Mouse (Mus musculus) small intestine, adult 2 months (tissue): Measurements from ENCODE around the gene Fgfr1op2. TPM values are rescaled to one million over a fixed set of nuclear protein-coding genes. Genes with fewer than 3 reads are reported as not detected.

Experiments used
- H3K27ac ChIP-seq: fragments of 200-500 bp; 2 replicates; pipeline ENCODE4 v1.5.1; 2012; ENCODE audit warnings: low read depth, low read length, control low read depth, inconsistent platforms; ENCODE audit not compliant: insufficient read depth
- H3K27me3 ChIP-seq: fragments of 200-500 bp; 2 replicates; pipeline ENCODE4 v1.6.1; 2012; ENCODE audit warnings: mild to moderate bottlenecking, moderate library complexity, low read length, inconsistent platforms; ENCODE audit not compliant: control insufficient read depth, insufficient read depth
- H3K36me3 ChIP-seq: fragments of 200-500 bp; 2 replicates; pipeline ENCODE4 v1.6.1; 2012; ENCODE audit warnings: mild to moderate bottlenecking, low read length, control low read depth, inconsistent platforms; ENCODE audit not compliant: control insufficient read depth, insufficient read depth
- H3K4me1 ChIP-seq: fragments of 200-500 bp; 2 replicates; pipeline ENCODE4 v1.6.1; 2012; ENCODE audit warnings: low read length, inconsistent platforms, mixed read lengths; ENCODE audit not compliant: control insufficient read depth, insufficient read depth, insufficient read length
- H3K4me3 ChIP-seq: fragments of 200-500 bp; 2 replicates; pipeline ENCODE4 v1.5.1; 2012; ENCODE audit warnings: low read depth, mild to moderate bottlenecking, control low read depth, inconsistent platforms, low read length, moderate library complexity
- CTCF ChIP-seq: fragments of 200-500 bp; IDR thresholded peaks from 2 replicates; pipeline ENCODE4 v1.5.1; 2012; ENCODE audit warnings: low read depth, mild to moderate bottlenecking, control low read depth, inconsistent platforms, low read length, moderate library complexity, mixed read lengths; ENCODE audit not compliant: insufficient replicate concordance, insufficient read length; ENCODE audit errors: extremely low read depth
- POLR2A ChIP-seq: fragments of 200-500 bp; IDR thresholded peaks from 2 replicates; pipeline ENCODE4 v1.6.1; 2012; ENCODE audit warnings: low read depth, mild to moderate bottlenecking, control low read depth, inconsistent platforms, low read length, moderate library complexity
- WGBS: fragments of 180-500 bp; shearing (Covaris S2); methylation state at CpG from one replicate; pipeline ENCODE4 v1.1.7; 2018; 5-methylcytosine and 5-hydroxymethylcytosine counted together
- polyA plus RNA-seq: library from polyadenylated mRNA; depleted of rRNA; stranded (reverse); fragments of >200 nt; gene quantifications from 2 replicates; pipeline ENCODE4 v1.2.3, GENCODE M21; 2012

Gene Fgfr1op2
- polyA plus RNA-seq, 1 experiment = 54.7 TPM

- H3K27me3 ChIP-seq = no peaks in the 10 kb centered on the region
- TF ChIP-seq POLR2A = no peak
- no peak for TF ChIP-seq CTCF
- H3K27ac ChIP-seq = no peak overlapping the region
- peaks cover 44% of the 10 kb centered on the region for H3K36me3 ChIP-seq
- H3K4me1 ChIP-seq = no peaks in the 10 kb centered on the region
- H3K4me3 ChIP-seq = no peak overlapping the region
- WGBS = 54% methylated on average over 2 of the region's 2 CpGs
Measured at GRCm38 (mm10) chr6:146616670-146617069, 39.7 kb downstream of the Fgfr1op2 start.

- Histone ChIP-seq H3K27ac (no peak overlapping the region), H3K27me3 (no peaks in the 10 kb centered on the region), H3K4me3 (no peak overlapping the region), H3K36me3 (peaks cover 9% of the 10 kb centered on the region; the same call in 1 of the 2 replicates), H3K4me1 (peaks cover 8% of the 10 kb centered on the region; the same call in 1 of the 2 replicates)
- no peak for TF ChIP-seq POLR2A
- TF ChIP-seq CTCF = no peak
- WGBS = 68% methylated on average over 3 of the region's 3 CpGs
Measured at GRCm38 (mm10) chr6:146628123-146628522, 51.1 kb downstream of the Fgfr1op2 start.

GRCm38 (mm10) chr6:146629781-146630756 lies 53.1 kb downstream of the Fgfr1op2 start:
- H3K27ac ChIP-seq = no peak overlapping the region
- TF ChIP-seq CTCF (no peak), POLR2A (no peak)
- 47% methylated on average over 9 of the region's 9 CpGs for WGBS

GRCm38 (mm10) chr6:146630961-146631360 lies 54.0 kb downstream of the Fgfr1op2 start:
- Histone ChIP-seq H3K36me3 (no peaks in the 10 kb centered on the region), H3K4me3 (no peak overlapping the region), H3K27ac (no peak overlapping the region), H3K27me3 (no peaks in the 10 kb centered on the region), H3K4me1 (peaks cover 10% of the 10 kb centered on the region; the same call in 1 of the 2 replicates)
- no peak for TF ChIP-seq CTCF
- TF ChIP-seq POLR2A = no peak
- 67% methylated on average over 4 of the region's 4 CpGs for WGBS

More at GRCm38 (mm10) chr6:146629781-146630756, 53.1 kb downstream of the Fgfr1op2 start:
- H3K36me3 ChIP-seq = no peaks in the 10 kb centered on the region
- H3K4me1 ChIP-seq = peaks cover 10% of the 10 kb centered on the region; the same call in 1 of the 2 replicates
- H3K27me3 ChIP-seq = no peaks in the 10 kb centered on the region
- no peak overlapping the region for H3K4me3 ChIP-seq

- H3K27ac ChIP-seq = no peak overlapping the region
Measured at GRCm38 (mm10) chr6:146631847-146632246, 54.8 kb downstream of the Fgfr1op2 start.

GRCm38 (mm10) chr6:146632403-146632802 lies 55.4 kb downstream of the Fgfr1op2 start:
- 91% methylated on average over 9 of the region's 9 CpGs for WGBS
- Histone ChIP-seq H3K36me3 (no peaks in the 10 kb centered on the region), H3K27me3 (no peaks in the 10 kb centered on the region), H3K4me3 (no peak overlapping the region), H3K4me1 (peaks cover 10% of the 10 kb centered on the region; the same call in 1 of the 2 replicates), H3K27ac (no peak overlapping the region)
- no peak for TF ChIP-seq CTCF

More at GRCm38 (mm10) chr6:146631847-146632246, 54.8 kb downstream of the Fgfr1op2 start:
- no peak for TF ChIP-seq POLR2A
- TF ChIP-seq CTCF = no peak
- no peak overlapping the region for H3K4me3 ChIP-seq
- H3K4me1 ChIP-seq = peaks cover 10% of the 10 kb centered on the region; the same call in 1 of the 2 replicates
- no peaks in the 10 kb centered on the region for H3K27me3 ChIP-seq
- H3K36me3 ChIP-seq = no peaks in the 10 kb centered on the region
- WGBS = 88% methylated on average over 8 of the region's 8 CpGs

GRCm38 (mm10) chr6:146633097-146633496 lies 56.1 kb downstream of the Fgfr1op2 start:
- H3K4me3 ChIP-seq = no peak overlapping the region
- H3K27ac ChIP-seq = no peak overlapping the region
- peaks cover 10% of the 10 kb centered on the region; the same call in 1 of the 2 replicates for H3K4me1 ChIP-seq
- H3K27me3 ChIP-seq = no peaks in the 10 kb centered on the region
- TF ChIP-seq POLR2A (no peak), CTCF (no peak)
- H3K36me3 ChIP-seq = no peaks in the 10 kb centered on the region
- 65% methylated on average over 8 of the region's 8 CpGs for WGBS
